Mouse (Mus musculus) embryonic facial prominence, embryonic 15.5 days (tissue): ENCODE data around the gene Zdhhc8. TPM values are rescaled to one million over a fixed set of nuclear protein-coding genes. Genes with fewer than 3 reads are reported as not detected.
A peak's percentile ranks its signal among the peaks of the same experiment; 100 is the strongest.

Source experiments
- ATAC-seq: fragments of 200-750 bp; cut with Nextera tagmentation; 2 replicates; pipeline ENCODE4 v1.8.0; 2017; ENCODE audit warnings: low read depth, moderate TSS enrichment; ENCODE audit not compliant: insufficient number of reproducible peaks, low FRiP score, low TSS enrichment
- H3K27ac ChIP-seq: fragments of 300-500 bp; sonication (generic); replicated peaks from 2 replicates; pipeline ENCODE4 v1.5.1; 2015; ENCODE audit warnings: mild to moderate bottlenecking, inconsistent platforms
- H3K27me3 ChIP-seq: fragments of 300-500 bp; sonication (generic); 2 replicates; pipeline ENCODE4 v1.6.1; 2015; ENCODE audit warnings: inconsistent platforms
- H3K36me3 ChIP-seq: fragments of 300-500 bp; sonication (generic); 2 replicates; pipeline ENCODE4 v1.6.1; 2015; ENCODE audit warnings: mild to moderate bottlenecking, inconsistent platforms
- H3K4me1 ChIP-seq: fragments of 300-500 bp; sonication (generic); 2 replicates; pipeline ENCODE4 v1.6.1; 2015; ENCODE audit warnings: inconsistent platforms
- H3K4me2 ChIP-seq: fragments of 300-500 bp; sonication (generic); replicated peaks from 2 replicates; pipeline ENCODE4 v1.6.1; 2015; ENCODE audit warnings: mild to moderate bottlenecking, inconsistent platforms
- H3K4me3 ChIP-seq: fragments of 300-500 bp; sonication (generic); replicated peaks from 2 replicates; pipeline ENCODE4 v1.5.1; 2015; ENCODE audit warnings: mild to moderate bottlenecking, inconsistent platforms
- H3K9ac ChIP-seq: fragments of 300-500 bp; sonication (generic); 2 replicates; pipeline ENCODE4 v1.6.1; 2015; ENCODE audit warnings: inconsistent platforms
- H3K9me3 ChIP-seq: fragments of 300-500 bp; sonication (generic); replicated peaks from 2 replicates; pipeline ENCODE4 v1.6.1; 2016; ENCODE audit warnings: inconsistent platforms
- WGBS: fragments of 180-500 bp; shearing (Covaris S2); methylation state at CpG from one replicate; pipeline ENCODE4 v1.1.7; 2015; 5-methylcytosine and 5-hydroxymethylcytosine counted together
- polyA plus RNA-seq: library from polyadenylated mRNA; unstranded; fragments of >200 nt; fragmentation: Nextera tagmentation; extraction: Ambion mirVana; gene quantifications from 2 replicates; pipeline ENCODE4 v1.2.1, GENCODE M21; 2015

Gene Zdhhc8
- polyA plus RNA-seq, 1 experiment from 2014 or later = 24.3 TPM

GRCm38 (mm10) chr16:18248433-18249363 is 13.8 kb upstream of the Zdhhc8 start, which contains the start of the genes Trmt2a and Ranbp1:
Gene Trmt2a (plus strand): TSS chr16:18248679.
Gene Ranbp1 (minus strand): TSS chr16:18248732.
- Histone ChIP-seq H3K9me3 (no peaks in the 10 kb centered on the region), H3K27me3 (no peaks in the 10 kb centered on the region), H3K9ac (peak within 1 kb of the TSS; percentile 80), H3K4me3 (peak within 1 kb of the TSS; percentile 67), H3K36me3 (peaks cover 64% of the 10 kb centered on the region), H3K4me2 (peak within 1 kb of the TSS; percentile 84), H3K4me1 (peaks cover 39% of the 10 kb centered on the region), H3K27ac (peak within 1 kb of the TSS; percentile 96)
- peak; percentile 93 for ATAC-seq
- WGBS = under 1% methylated on average over 96 of the region's 102 CpGs

GRCm38 (mm10) chr16:18247521-18248399 is 12.8 kb upstream of the Zdhhc8 start:
- Histone ChIP-seq H3K9ac (peak overlapping the region; percentile 72), H3K4me1 (peaks cover 39% of the 10 kb centered on the region), H3K27me3 (no peaks in the 10 kb centered on the region), H3K4me3 (peak overlapping the region; percentile 67), H3K9me3 (no peaks in the 10 kb centered on the region), H3K4me2 (peak overlapping the region; percentile 84), H3K27ac (peak overlapping the region; percentile 96), H3K36me3 (peaks cover 64% of the 10 kb centered on the region)
- under 1% methylated on average over 33 of the region's 33 CpGs for WGBS
- ATAC-seq = no peak

- no peak overlapping the region for H3K27ac ChIP-seq
- ATAC-seq = no peak
- H3K27me3 ChIP-seq = no peaks in the 10 kb centered on the region
- H3K36me3 ChIP-seq = peaks cover 96% of the 10 kb centered on the region
- H3K4me1 ChIP-seq = peaks cover 6% of the 10 kb centered on the region
- H3K9ac ChIP-seq = no peak overlapping the region
- H3K4me3 ChIP-seq = no peak overlapping the region
- no peaks in the 10 kb centered on the region for H3K9me3 ChIP-seq
- no peak overlapping the region for H3K4me2 ChIP-seq
- 94% methylated on average over 10 of the region's 10 CpGs for WGBS
These were observed 6.6 kb upstream of the Zdhhc8 start for GRCm38 (mm10) chr16:18241581-18241980.

- WGBS = 69% methylated on average over 7 of the region's 7 CpGs
- Histone ChIP-seq H3K9me3 (no peaks in the 10 kb centered on the region), H3K9ac (no peak overlapping the region), H3K27ac (peak overlapping the region; percentile 91), H3K36me3 (peaks cover 49% of the 10 kb centered on the region), H3K4me3 (no peak overlapping the region), H3K27me3 (no peaks in the 10 kb centered on the region), H3K4me2 (no peak overlapping the region), H3K4me1 (peaks cover 31% of the 10 kb centered on the region)
- no peak for ATAC-seq
These were observed 2.0 kb upstream of the Zdhhc8 start for GRCm38 (mm10) chr16:18236676-18237501.

GRCm38 (mm10) chr16:18235389-18236065 is 591 bp upstream of the Zdhhc8 start:
- peak overlapping the region; percentile 81 for H3K9ac ChIP-seq
- ATAC-seq = peak; percentile 68
- WGBS = 3% methylated on average over 19 of the region's 19 CpGs
- H3K27me3 ChIP-seq = no peaks in the 10 kb centered on the region
- H3K4me2 ChIP-seq = peak overlapping the region; percentile 76
- H3K4me1 ChIP-seq = peaks cover 38% of the 10 kb centered on the region
- peak overlapping the region; percentile 87 for H3K4me3 ChIP-seq
- H3K27ac ChIP-seq = peak overlapping the region; percentile 91
- peaks cover 36% of the 10 kb centered on the region for H3K36me3 ChIP-seq
- H3K9me3 ChIP-seq = no peaks in the 10 kb centered on the region

- Histone ChIP-seq H3K9ac (peak overlapping the region; percentile 81), H3K4me3 (peak overlapping the region; percentile 87), H3K27ac (peak overlapping the region; percentile 91), H3K36me3 (peaks cover 23% of the 10 kb centered on the region), H3K4me1 (peaks cover 53% of the 10 kb centered on the region), H3K9me3 (no peaks in the 10 kb centered on the region), H3K4me2 (peak overlapping the region; percentile 76), H3K27me3 (no peaks in the 10 kb centered on the region)
- 11% methylated on average over 13 of the region's 13 CpGs for WGBS
- ATAC-seq = no peak
These were observed 841 bp downstream of the Zdhhc8 start for GRCm38 (mm10) chr16:18233919-18234670.

- Histone ChIP-seq H3K9me3 (no peaks in the 10 kb centered on the region), H3K36me3 (peaks cover 20% of the 10 kb centered on the region), H3K4me3 (peak overlapping the region; percentile 87), H3K27ac (no peak overlapping the region), H3K27me3 (no peaks in the 10 kb centered on the region), H3K4me2 (no peak overlapping the region), H3K4me1 (peaks cover 53% of the 10 kb centered on the region), H3K9ac (no peak overlapping the region)
- WGBS = 16% methylated on average over 1 of the region's 1 CpGs
- no peak for ATAC-seq
These were observed 1.5 kb downstream of the Zdhhc8 start for GRCm38 (mm10) chr16:18233451-18233850.

GRCm38 (mm10) chr16:18231451-18231850 is 3.5 kb downstream of the Zdhhc8 start:
- H3K9ac ChIP-seq = no peak overlapping the region
- no peak overlapping the region for H3K4me3 ChIP-seq
- no peak overlapping the region for H3K27ac ChIP-seq
- H3K27me3 ChIP-seq = no peaks in the 10 kb centered on the region
- no peak overlapping the region for H3K4me2 ChIP-seq
- no peaks in the 10 kb centered on the region for H3K9me3 ChIP-seq
- H3K4me1 ChIP-seq = peaks cover 50% of the 10 kb centered on the region
- peaks cover 22% of the 10 kb centered on the region for H3K36me3 ChIP-seq
- no peak for ATAC-seq
- 77% methylated on average over 4 of the region's 4 CpGs for WGBS

GRCm38 (mm10) chr16:18231047-18231446 is 3.9 kb downstream of the Zdhhc8 start:
- Histone ChIP-seq H3K27me3 (no peaks in the 10 kb centered on the region), H3K36me3 (peaks cover 26% of the 10 kb centered on the region), H3K4me3 (no peak overlapping the region), H3K27ac (no peak overlapping the region), H3K9me3 (no peaks in the 10 kb centered on the region), H3K9ac (no peak overlapping the region), H3K4me2 (no peak overlapping the region), H3K4me1 (peaks cover 46% of the 10 kb centered on the region)
- WGBS = 77% methylated on average over 3 of the region's 3 CpGs
- no peak for ATAC-seq
